In the genomic region with DNA sequence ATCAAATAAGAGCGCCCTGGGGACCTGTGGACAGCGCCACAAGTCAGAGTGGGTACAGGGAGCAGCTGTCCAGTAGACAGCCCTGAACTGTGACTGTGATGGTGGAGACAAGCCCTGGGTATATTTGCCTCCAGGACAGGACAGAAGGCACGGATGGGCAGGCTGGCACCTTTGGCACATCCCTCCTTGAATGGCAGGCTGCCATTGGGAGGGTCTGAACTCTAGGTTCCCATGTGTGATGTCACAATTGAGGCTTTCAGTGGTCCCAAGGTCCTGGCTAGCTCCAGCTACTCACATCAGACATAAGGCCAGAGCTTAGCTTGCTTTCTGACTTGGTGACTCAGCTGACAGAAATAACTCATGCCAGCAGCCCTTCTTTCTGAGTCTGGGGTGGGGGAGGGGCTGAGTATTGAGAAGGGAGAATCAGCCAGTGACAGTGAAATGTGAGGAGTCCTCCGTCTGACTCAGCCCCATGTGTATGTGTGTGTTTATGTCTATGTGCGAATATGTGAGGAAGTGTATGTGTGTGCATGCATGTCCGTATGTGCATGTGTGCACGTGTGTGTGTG, we compare ENCODE assay signal across 9 mouse cellular contexts.
DNase-seq lines count a peak whose midpoint lies in the region; ATAC-seq and TF ChIP-seq lines count a peak whose summit lies in the region.
"Had no signal": no experiment of that assay in that cellular context is flagged by ENCODE, and none has a peak within 500 bp of the region (broad histone marks: within the 10 kb centered on the region; RNA-seq: fewer than 3 reads in every experiment).

No protein-coding gene starts in this region.

- H3K4me3 ChIP-seq in heart, embryonic 11.5 days (ENCODE audit: low read depth, low read length): no peak overlapping the region
- no peak overlapping the region for H3K4me3 ChIP-seq in C2C12 (ENCODE audit: insufficient read depth, poor library complexity, severe bottlenecking)
- H3K4me3 ChIP-seq: liver, embryonic 15.5 days had no signal

- no peak overlapping the region for H3K9ac ChIP-seq in heart, embryonic 11.5 days (ENCODE audit: low read depth, low read length)
- H3K9ac ChIP-seq: liver, embryonic 15.5 days had no signal

- H3K4me1 ChIP-seq in heart, embryonic 11.5 days (ENCODE audit: control insufficient read depth, insufficient read depth, low read length): peaks cover 18% of the 10 kb centered on the region

- H3K79me2 ChIP-seq in C2C12 (ENCODE audit: control insufficient read depth, insufficient read depth): no peaks in the 10 kb centered on the region

- no peaks in the 10 kb centered on the region for H3K9me3 ChIP-seq in heart, embryonic 11.5 days (replicated peaks; ENCODE audit: control insufficient read depth, low read length)
- H3K9me3 ChIP-seq: liver, embryonic 15.5 days had no signal

- WGBS in heart, embryonic 11.5 days (ENCODE audit: insufficient replicate concordance): 55% methylated on average over 7 of the region's 7 CpGs

- no peak for DNase-seq in heart, adult 9 months (ENCODE audit: low spot score in 2 of 2)
- DNase-seq in embryo, embryonic 10.5 days (ENCODE audit: low spot score): peak; percentile 62
- DNase-seq in layer of hippocampus, adult 11-12 months (ENCODE audit: low spot score): peak; percentile 39
- DNase-seq in liver: no peak
- DNase-seq in thymus, adult 18-20 months: no peak
- no peak for DNase-seq in cerebellum, adult 8-10 months

- H3K4me2 ChIP-seq in heart, embryonic 11.5 days: no peak overlapping the region
- H3K4me2 ChIP-seq: liver, embryonic 15.5 days had no signal

- ATAC-seq in heart, embryonic 11.5 days (replicated peaks; ENCODE audit: insufficient number of reproducible peaks, low FRiP score, low TSS enrichment): peak; percentile 55; the same call in 1 of the 2 replicates

- H3K27ac ChIP-seq in heart, embryonic 11.5 days (ENCODE audit: low read depth, low read length): peak overlapping the region; percentile 86
- H3K27ac ChIP-seq: liver, embryonic 15.5 days had no signal

- no peaks in the 10 kb centered on the region for H3K27me3 ChIP-seq in heart, embryonic 11.5 days (ENCODE audit: control insufficient read depth, insufficient read depth, low read length)
- no peaks in the 10 kb centered on the region for H3K27me3 ChIP-seq in C2C12 (ENCODE audit: control insufficient read depth, insufficient read depth, insufficient read length)
- H3K27me3 ChIP-seq: liver, embryonic 15.5 days had no signal

- TF ChIP-seq CTCF in C2C12 (IDR thresholded peaks at IDR 0.05; ENCODE audit: control insufficient read depth, insufficient read depth, insufficient read length): no peak

- no peak overlapping the region for H3ac ChIP-seq in C2C12 (ENCODE audit: control insufficient read depth, insufficient read length, low read depth)

- no peaks in the 10 kb centered on the region for H3K79me3 ChIP-seq in C2C12 (ENCODE audit: low read depth)

- no peaks in the 10 kb centered on the region for H3K36me3 ChIP-seq in heart, embryonic 11.5 days (ENCODE audit: control insufficient read depth, insufficient read depth, low read length)
- no peaks in the 10 kb centered on the region for H3K36me3 ChIP-seq in C2C12 (ENCODE audit: control insufficient read depth, insufficient read depth)
- H3K36me3 ChIP-seq: liver, embryonic 15.5 days had no signal

TF ChIP-seq in C2C12, 6 proteins besides CTCF, POLR2A, EP300 and RAD21:
- TF ChIP-seq MYOD1 (IDR thresholded peaks at IDR 0.05; ENCODE audit: control insufficient read depth, insufficient read length, low read depth) (peak; percentile 33), MYOG (IDR thresholded peaks at IDR 0.05; ENCODE audit: control insufficient read depth, extremely low read depth, insufficient read length) (no peak), FOSL1 (IDR thresholded peaks at IDR 0.05; ENCODE audit: insufficient read depth, low read length, poor library complexity, severe bottlenecking) (no peak), CEBPB (IDR thresholded peaks at IDR 0.05; ENCODE audit: low read depth) (no peak), MAX (IDR thresholded peaks at IDR 0.05) (peak; percentile 46), USF1 (IDR thresholded peaks at IDR 0.05; ENCODE audit: low read depth) (no peak)

Comparison
In these comparisons a context has a peak if more than half of its experiments do, and no peak if none do; other contexts are left out.
1. DNase-seq: peak in embryo, embryonic 10.5 days (single experiment) and layer of hippocampus, adult 11-12 months (single experiment); none in heart, adult 9 months (0 of 2), liver (single experiment), thymus, adult 18-20 months (0 of 2) and cerebellum, adult 8-10 months (single experiment).